Mouse (Mus musculus) monocyte, adult 59 days (primary cell): ENCODE results near the gene Olfr1145. TPM values are rescaled to one million over a fixed set of nuclear protein-coding genes. Genes with fewer than 3 reads are reported as not detected.

ENCODE experiments used
- total RNA-seq, 2 experiments: library from RNA; stranded (reverse); gene quantifications; one replicate each; pipeline ENCODE4 v1.2.4; 2023

Olfr1145 gene
- total RNA-seq: not detected

GRCm38 (mm10) chr2:87809522-87809921 is at the start of gene Olfr1145:
Olfr1145 (plus strand) TSS chr2:87809822.

GRCm38 (mm10) chr2:87779183-87779582 is 30.4 kb upstream of the Olfr1145 start, which contains the start of gene Olfr152:
Olfr152 (plus strand) TSS chr2:87779483.

GRCm38 (mm10) chr2:87800292-87800691 is 9.3 kb upstream of the Olfr1145 start, which contains the start of gene Olfr1143:
Olfr1143 (plus strand) TSS chr2:87800592.

GRCm38 (mm10) chr2:87830233-87830632 is 20.6 kb downstream of the Olfr1145 start, which contains the start of gene Olfr1148:
Olfr1148 (plus strand) TSS chr2:87830533.

GRCm38 (mm10) chr2:87843693-87844092 is 34.1 kb downstream of the Olfr1145 start, which contains the start of gene Olfr1150-ps1:
Olfr1150-ps1 (plus strand) TSS chr2:87843993.

GRCm38 (mm10) chr2:87855562-87855961 is 45.9 kb downstream of the Olfr1145 start, which contains the start of gene Olfr1151:
Olfr1151 (plus strand) TSS chr2:87855862.

Other genes starting within 250 kb of the Olfr1145 start
- gene Olfr1129, start 235.9 kb upstream of the Olfr1145 start, total RNA-seq: not detected
- not detected for gene Olfr1130, start 203.6 kb upstream of the Olfr1145 start, total RNA-seq
- not detected for gene Olfr1131, start 182.7 kb upstream of the Olfr1145 start, total RNA-seq
- not detected for gene Olfr1132, start 172.3 kb upstream of the Olfr1145 start, total RNA-seq
- gene Olfr1133, start 162.4 kb upstream of the Olfr1145 start, total RNA-seq: not detected
- gene Olfr1134, start 151.4 kb upstream of the Olfr1145 start, total RNA-seq: not detected
- gene Olfr1135, start 136.2 kb upstream of the Olfr1145 start, total RNA-seq: not detected
- gene Olfr1136, start 115.9 kb upstream of the Olfr1145 start, total RNA-seq: not detected
- not detected for gene Olfr1137, start 96.6 kb upstream of the Olfr1145 start, total RNA-seq
- not detected for gene Olfr1138, start 69.8 kb upstream of the Olfr1145 start, total RNA-seq
- gene Olfr1140, start 66.1 kb upstream of the Olfr1145 start, total RNA-seq: not detected
- gene Olfr1141, start 55.8 kb upstream of the Olfr1145 start, total RNA-seq: not detected
- gene Olfr152, start 30.3 kb upstream of the Olfr1145 start, total RNA-seq: not detected
- gene Olfr1143, start 9.2 kb upstream of the Olfr1145 start, total RNA-seq: not detected
- gene Olfr1148, start 20.7 kb downstream of the Olfr1145 start, total RNA-seq: not detected
- gene Olfr1150-ps1, start 34.2 kb downstream of the Olfr1145 start, total RNA-seq: not detected
- not detected for gene Olfr1151, start 46.0 kb downstream of the Olfr1145 start, total RNA-seq
- not detected for gene Olfr1152, start 56.7 kb downstream of the Olfr1145 start, total RNA-seq
- not detected for gene Olfr1153, start 85.1 kb downstream of the Olfr1145 start, total RNA-seq
- not detected for gene Olfr1154, start 95.3 kb downstream of the Olfr1145 start, total RNA-seq
- gene Olfr1155, start 135.3 kb downstream of the Olfr1145 start, total RNA-seq: not detected
- not detected for gene Olfr1156, start 143.3 kb downstream of the Olfr1145 start, total RNA-seq
- gene Olfr1157, start 158.5 kb downstream of the Olfr1145 start, total RNA-seq: not detected
- not detected for gene Olfr74, start 164.8 kb downstream of the Olfr1145 start, total RNA-seq
- gene Olfr1158, start 180.3 kb downstream of the Olfr1145 start, total RNA-seq: not detected
- gene Olfr1160, start 198.4 kb downstream of the Olfr1145 start, total RNA-seq: not detected
- not detected for gene Olfr1161, start 213.0 kb downstream of the Olfr1145 start, total RNA-seq
- gene Olfr73, start 227.9 kb downstream of the Olfr1145 start, total RNA-seq: not detected
- gene Olfr1162, start 241.3 kb downstream of the Olfr1145 start, total RNA-seq: not detected